Mouse (Mus musculus) lung, postnatal 25 days (tissue): ENCODE results near the gene Mpdz.
A peak's percentile ranks its signal among the peaks of the same experiment; 100 is the strongest.

Experiments
- DNase-seq: peaks from one replicate; pipeline ENCODE4 v3.0.0; 2022; ENCODE audit warnings: low spot score

The Mpdz gene

DNA sequence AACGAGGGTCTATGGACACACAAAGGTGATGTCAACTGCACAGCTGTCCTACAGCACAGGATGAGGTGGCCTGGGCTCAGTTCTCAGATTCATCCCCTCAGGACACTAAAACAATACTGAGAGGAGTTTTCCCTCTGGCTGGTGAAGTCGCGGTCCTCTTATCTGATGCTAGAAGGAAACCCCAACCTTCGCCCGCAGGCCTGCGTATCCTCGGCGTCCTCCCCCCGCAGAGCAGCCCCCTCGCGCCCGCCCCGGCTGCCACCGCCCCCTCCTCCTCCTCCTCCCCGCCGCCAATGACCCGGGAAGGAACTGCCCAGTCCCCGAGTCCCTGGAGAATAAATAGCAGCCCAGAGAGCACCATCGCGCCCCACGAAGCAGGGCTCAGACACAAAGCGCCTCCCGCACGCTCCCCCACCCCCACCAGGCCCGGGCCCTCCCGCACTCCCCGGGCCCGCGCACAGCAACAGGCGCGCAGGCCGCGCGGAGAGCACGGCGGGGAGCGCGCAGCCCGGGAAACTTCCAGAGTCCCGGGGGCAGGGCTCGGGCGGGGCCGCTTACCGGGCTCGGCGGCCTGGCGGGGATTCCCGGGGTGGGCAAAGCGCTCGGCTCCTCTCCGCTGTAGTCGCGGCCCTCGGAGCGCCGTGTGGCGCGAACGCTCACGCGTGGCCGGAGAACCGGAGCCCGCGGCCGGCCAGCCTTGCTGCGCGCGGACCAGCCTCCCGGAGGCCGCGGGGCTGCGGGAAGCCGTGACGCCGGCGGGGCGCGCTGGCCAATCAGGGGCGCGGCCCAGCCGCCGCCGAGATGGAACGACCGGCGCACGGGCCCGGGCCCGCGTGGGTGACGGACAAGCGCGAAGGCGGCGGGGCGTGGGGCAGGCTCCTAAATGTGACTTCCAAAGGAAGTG lies at the start of gene Mpdz:
Mpdz (minus strand) TSS at position 738 of the 904 bp plus-strand sequence.
- DNase-seq, result peak; percentile 29

DNA sequence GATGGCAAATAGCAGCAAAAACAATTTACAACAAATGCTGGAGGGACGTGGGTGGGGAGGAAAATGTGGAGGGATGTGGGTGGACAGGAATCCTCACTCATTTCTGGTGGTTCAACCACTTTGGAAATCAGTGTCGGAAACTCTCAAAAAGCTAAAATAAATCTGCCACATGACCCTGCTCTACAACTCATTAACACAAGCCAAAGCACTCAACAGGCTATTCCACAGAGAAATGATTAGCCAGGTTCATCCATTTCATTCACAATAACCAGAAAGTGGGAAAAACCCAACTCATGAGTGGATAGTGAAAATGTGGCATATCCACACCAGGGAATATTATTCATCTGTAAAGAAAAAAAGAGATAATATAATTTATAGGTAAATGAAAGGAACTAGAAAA lies 47.9 kb upstream of the Mpdz start:
- DNase-seq, result no peak

DNA sequence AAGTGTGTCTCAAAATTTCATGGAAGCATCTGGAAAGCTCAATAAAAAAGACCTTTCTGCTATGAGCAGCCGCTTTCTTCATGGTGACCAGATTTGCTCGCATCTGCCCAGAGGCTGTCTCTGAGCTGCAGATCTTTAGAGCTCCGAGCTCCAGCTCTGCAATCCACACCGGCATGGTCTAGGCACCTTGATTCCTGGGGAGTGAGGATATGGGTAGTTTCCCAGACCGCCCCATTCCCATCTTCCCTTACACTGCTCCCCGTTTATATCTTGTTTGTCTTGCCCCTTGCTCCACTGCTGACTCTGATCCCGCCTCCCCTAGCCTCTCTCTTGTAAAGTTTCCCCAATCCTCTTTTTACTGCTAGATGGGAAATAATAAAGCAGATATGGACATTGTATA lies 42.0 kb upstream of the Mpdz start:
- DNase-seq, result no peak

- DNase-seq, result no peak
Observed at GRCm38 (mm10) chr4:81483887-81484602, 41.4 kb upstream of the Mpdz start.

- DNase-seq, result no peak
Observed at GRCm38 (mm10) chr4:81483159-81483558, 40.5 kb upstream of the Mpdz start.

DNA sequence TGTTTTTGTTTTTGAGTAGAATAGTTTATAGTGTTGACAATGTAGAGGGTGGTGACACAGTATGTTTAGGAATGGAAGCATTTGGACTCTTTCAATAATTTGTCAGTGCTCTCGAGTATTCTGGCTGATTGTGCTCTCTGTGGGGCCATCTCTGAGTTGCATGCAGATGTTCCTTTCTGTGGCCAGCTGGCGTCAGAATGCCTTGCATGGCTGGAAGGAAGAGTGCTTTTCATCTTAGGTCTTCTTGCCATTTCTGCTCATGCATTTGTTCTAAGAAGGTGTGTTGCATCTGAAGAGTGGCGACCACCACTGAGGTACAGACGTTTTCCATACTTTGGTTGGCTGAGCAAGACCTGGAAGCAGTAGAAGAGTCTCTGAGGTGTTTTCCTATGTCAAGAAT lies 24.2 kb upstream of the Mpdz start:
- DNase-seq, result no peak

- no peak for DNase-seq
Observed at GRCm38 (mm10) chr4:81465172-81465571, 22.6 kb upstream of the Mpdz start.

DNA sequence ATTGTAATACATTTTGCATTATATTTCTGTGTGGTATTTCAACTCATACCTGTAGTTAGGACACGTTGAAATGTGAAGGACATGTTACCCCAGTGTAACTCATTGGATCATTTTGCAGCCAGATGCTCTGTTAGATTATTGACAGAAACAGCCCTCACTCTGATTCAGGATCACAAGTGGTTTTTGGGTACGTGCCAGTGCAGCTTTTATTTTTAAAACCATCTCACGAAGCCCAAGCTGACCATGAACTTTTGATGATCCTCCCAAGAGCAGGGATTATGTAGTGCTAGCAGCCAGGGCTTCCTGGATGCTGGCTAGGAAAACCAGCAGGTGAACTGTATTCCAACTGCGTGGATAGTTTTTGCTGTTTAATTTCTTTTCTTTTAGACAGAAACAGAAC lies 19.6 kb upstream of the Mpdz start:
- no peak for DNase-seq

- no peak for DNase-seq
Observed at GRCm38 (mm10) chr4:81458921-81459320, 16.3 kb upstream of the Mpdz start.

DNA sequence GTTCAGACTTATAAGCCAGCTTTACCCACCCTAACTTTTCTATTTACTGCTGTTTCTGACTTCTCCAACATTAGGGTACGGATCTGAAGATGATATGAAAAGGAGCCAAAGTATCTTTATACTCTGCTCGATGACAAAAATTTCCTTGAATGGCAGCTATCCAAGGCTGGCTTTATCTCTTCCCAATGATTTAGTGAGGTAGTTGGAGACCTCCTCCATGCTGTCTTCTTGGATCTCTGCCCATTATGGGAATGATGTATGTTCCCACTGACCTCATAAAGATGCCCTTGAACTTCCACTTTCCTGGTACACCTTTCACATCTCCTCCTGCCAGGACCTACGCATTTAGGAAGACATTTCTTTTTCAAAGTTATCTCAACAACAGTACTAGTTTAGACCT lies 11.2 kb upstream of the Mpdz start:
- no peak for DNase-seq

DNA sequence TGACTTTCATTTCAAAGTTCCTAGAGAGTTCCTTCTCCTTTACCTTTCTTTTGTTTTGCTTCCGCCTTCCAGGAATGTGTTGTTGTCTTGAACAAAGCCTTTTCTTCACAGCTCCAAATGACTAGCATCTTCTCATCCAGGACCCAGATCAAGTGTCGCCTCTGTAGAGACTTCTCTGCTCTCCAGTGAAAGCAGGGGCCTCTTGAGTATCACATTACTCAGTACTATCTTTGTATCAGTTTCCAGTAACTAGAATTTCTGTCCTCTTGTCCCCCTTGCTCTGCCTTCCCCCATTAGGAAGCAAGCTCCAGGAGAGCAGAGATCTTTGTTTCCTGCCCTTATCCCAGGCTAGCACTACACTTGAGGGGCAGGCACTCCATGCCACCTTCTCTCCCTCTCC lies 9.6 kb upstream of the Mpdz start:
- DNase-seq, result no peak

- peak; percentile 9 for DNase-seq
Observed at GRCm38 (mm10) chr4:81449413-81449812, 6.8 kb upstream of the Mpdz start.

GRCm38 (mm10) chr4:81443566-81443965 lies 951 bp upstream of the Mpdz start:
- DNase-seq, result no peak

GRCm38 (mm10) chr4:81433961-81434360 lies 8.7 kb downstream of the Mpdz start:
- no peak for DNase-seq

DNA sequence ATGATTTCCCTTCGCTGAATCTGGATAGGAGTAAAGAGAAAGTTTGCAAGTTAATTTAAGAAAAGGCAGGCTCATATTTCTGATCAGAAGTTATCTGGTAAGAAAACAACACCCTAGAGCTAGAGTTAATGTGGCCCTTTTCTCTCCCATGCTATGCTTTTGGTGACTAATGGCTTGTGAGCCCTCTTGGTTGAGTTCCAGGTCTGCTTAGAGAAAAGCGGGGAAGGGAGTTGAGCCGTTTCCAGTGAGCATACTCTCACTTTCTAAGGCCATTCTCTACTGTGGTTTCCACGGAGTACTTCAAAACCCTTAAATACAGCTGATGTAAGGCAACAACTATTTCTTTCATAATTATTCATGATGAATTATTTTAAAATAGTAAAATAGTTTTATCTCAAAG lies 11.8 kb downstream of the Mpdz start:
- no peak for DNase-seq

DNA sequence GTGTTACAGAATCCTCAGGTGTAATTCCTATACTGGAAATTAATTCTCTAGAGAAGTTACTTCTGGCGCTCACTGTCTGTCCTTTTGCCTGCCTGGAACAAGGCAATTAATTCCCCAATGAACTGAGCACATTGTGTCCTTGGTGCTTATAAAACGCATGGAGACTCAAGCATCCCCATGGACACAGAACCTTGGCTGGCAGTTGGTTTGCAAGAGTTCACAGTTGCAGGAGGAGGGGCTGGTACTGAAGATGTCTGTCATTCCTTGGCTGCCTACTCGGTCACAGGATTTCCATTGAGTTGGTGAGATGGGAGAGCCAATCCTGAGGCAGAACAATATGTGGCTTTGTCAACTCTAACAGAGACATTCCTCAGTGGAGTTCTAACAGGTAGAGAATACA lies 12.5 kb downstream of the Mpdz start:
- DNase-seq, result peak; percentile 28

DNA sequence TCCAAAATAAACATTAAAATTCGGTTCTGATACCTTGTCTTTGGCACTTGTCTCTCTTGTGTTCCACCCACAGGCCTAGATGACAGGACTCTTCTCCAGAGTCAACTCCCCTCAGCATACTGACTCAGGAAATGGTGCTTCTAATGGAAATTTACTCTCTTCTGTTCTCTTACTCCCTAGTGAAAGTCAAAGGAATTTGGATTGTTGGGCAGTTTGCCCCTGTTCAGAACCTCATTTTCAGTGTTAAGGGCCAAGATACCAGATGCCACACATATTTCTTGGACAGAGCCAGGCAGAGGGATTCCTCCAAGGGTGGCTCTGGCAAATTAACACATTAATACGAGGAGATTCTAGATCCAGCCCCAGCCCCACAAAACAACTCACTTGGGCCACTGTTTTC lies 12.9 kb downstream of the Mpdz start:
- peak; percentile 45 for DNase-seq

DNA sequence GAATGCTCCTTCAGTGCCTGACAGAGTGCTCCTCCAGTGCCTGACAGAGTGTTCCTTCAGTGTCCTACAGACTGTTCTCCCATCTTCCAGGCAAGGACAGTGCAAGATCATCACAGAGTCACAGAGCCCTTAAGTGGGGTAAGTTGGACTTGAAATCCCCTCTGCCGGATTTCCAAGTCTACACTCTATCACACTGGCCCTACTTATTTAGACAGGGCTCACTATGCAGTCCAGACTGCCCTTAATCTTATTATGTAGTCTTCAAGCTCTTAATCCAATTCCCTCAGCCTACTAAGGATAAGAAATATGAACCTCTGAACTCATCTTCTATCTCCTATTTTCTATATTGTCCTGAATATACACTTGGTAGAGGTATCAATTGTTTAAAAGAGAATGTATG lies 19.1 kb downstream of the Mpdz start:
- no peak for DNase-seq

GRCm38 (mm10) chr4:81421621-81422020 lies 21.0 kb downstream of the Mpdz start:
- DNase-seq, result no peak

DNA sequence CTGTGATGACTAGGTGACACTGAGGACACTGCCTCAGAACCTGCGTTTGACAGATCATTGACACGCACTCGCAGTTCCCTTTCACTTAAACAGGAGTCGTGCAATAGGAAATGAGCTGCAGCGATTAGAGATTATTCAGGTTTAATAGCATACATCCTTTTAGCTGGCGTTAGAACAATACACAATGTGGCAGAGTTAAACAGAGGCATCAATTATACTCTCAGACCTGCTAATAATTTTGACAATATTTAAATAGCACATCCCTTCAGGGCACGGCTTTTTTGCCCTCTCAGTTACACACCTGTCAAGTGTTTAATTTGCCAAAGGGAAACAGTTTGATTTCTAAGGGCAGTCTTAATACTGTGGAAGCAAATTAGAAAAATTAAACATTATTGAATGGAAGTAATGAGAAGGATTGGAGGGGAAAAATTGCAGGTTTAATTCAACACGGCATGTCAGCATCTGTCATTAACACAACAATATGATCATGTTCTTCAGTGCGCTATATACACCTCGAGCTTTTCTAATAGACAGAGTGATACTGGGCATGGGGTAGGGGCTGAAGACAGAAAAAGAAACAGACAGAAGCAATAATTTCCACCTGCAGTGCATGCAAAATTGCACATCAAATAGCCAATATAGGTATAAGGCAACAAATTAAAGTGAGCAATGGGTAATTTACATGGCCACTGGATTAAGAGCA lies 27.1 kb downstream of the Mpdz start:
- no peak for DNase-seq

GRCm38 (mm10) chr4:81414684-81415323 lies 27.8 kb downstream of the Mpdz start:
- no peak for DNase-seq

GRCm38 (mm10) chr4:81396883-81397282 lies 45.7 kb downstream of the Mpdz start:
- no peak for DNase-seq
